Mouse (Mus musculus) regulatory T cell (primary cell): ENCODE data around the gene Ttc28.

ENCODE experiments used
- in situ Hi-C: fragments of 300-600 bp; cut with MboI, MseI; formaldehyde crosslinking; loops from one replicate; pipeline ENCODE4 v1.15.1; 2025; ENCODE audit warnings: high pct_unique_total_duplicates

Ttc28 gene

GRCm38 (mm10) chr5:111161146-111161930, 281.7 kb downstream of the Ttc28 start:
- in situ Hi-C loops, result no loop called here

GRCm38 (mm10) chr5:111162857-111163256, 283.3 kb downstream of the Ttc28 start:
- in situ Hi-C loops, result no loop called here

DNA sequence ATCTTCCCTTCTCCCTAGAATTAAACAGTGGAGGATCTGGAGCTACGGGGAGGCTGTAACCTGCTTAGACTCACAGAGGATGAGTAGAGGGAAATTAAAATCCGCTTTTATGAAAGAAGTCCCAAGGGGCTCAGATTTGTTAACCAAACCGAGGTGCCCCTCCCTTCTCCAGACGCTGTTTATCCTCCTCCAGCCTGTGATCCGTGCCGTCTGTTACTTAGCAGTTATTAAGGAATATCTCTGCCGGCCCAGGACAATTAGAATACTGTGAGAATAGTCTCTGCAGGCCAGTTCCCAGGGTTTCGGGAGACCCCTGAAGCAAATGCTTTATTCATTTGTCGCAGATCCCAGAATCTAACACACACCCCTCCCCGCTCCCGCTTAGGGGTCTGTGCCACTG, 283.8 kb downstream of the Ttc28 start:
- in situ Hi-C loops, result no loop called here

GRCm38 (mm10) chr5:111164348-111164920, 284.8 kb downstream of the Ttc28 start:
- in situ Hi-C loops, result no loop called here

GRCm38 (mm10) chr5:111170383-111170782, 290.8 kb downstream of the Ttc28 start:
- in situ Hi-C loops, result no loop called here

GRCm38 (mm10) chr5:111175410-111175809, 295.8 kb downstream of the Ttc28 start:
- in situ Hi-C loops, result loop anchor here (25.0 kb wide), 1 partner anchor 1937 kb away; no protein-coding TSS in a partner anchor

GRCm38 (mm10) chr5:111175842-111176241, 296.2 kb downstream of the Ttc28 start:
- in situ Hi-C loops, result loop anchor here (25.0 kb wide), 1 partner anchor 1936 kb away; no protein-coding TSS in a partner anchor

GRCm38 (mm10) chr5:111176441-111176840, 296.8 kb downstream of the Ttc28 start:
- in situ Hi-C loops, result loop anchor here (25.0 kb wide), 1 partner anchor 1936 kb away; no protein-coding TSS in a partner anchor

- in situ Hi-C loops, result loop anchor here (25.0 kb wide), 1 partner anchor 1934 kb away; no protein-coding TSS in a partner anchor
These were observed 298.9 kb downstream of the Ttc28 start for GRCm38 (mm10) chr5:111178324-111179076.

- in situ Hi-C loops, result loop anchor here (25.0 kb wide), 1 partner anchor 1933 kb away; no protein-coding TSS in a partner anchor
These were observed 300.0 kb downstream of the Ttc28 start for GRCm38 (mm10) chr5:111179651-111180050.

DNA sequence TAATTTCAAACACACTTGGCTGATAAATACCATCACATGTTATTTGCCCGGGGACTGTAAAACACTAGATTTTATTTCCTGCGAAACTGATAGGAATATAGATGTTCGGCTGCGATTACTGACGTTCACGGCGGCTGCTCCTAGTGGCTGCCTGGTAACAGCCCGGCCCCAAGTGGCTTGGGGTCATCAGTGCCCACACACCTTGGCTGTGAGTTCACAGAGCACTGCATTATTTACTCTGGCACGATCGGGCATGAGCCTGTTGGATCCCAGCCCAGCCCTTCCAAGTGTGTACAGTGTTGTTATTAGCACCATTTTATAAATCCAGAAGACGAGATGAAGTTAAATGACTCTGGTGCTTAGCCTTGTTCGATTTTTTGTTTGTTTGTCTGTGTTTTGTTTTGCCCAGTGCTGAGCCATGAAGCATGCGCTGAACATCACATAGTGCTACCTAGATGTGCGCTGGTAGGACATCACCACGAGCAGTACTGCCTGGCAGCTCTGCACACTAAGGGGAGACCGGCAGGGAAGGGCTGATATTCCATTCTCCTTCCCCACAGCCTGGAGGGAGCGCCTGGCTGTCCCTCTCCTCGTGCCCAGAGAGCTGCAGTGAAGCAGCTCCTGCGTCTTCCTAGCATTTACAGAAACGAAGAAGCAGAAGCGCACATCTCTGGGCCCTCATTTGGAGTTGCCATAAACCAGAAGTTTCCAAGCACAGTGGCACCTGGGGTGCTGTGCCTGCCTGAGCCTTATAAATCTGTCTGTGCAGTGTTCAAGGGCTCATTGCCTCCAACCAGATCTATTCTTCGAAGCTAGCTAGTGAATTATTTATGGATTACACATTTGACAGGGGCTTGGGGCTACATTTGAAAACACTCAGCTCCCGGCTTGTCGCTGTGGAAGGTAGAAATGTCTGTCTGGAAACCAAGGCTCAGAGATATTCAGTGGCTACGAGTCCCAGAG, 300.8 kb downstream of the Ttc28 start:
- in situ Hi-C loops, result loop anchor here (25.0 kb wide), 1 partner anchor 1932 kb away; no protein-coding TSS in a partner anchor

DNA sequence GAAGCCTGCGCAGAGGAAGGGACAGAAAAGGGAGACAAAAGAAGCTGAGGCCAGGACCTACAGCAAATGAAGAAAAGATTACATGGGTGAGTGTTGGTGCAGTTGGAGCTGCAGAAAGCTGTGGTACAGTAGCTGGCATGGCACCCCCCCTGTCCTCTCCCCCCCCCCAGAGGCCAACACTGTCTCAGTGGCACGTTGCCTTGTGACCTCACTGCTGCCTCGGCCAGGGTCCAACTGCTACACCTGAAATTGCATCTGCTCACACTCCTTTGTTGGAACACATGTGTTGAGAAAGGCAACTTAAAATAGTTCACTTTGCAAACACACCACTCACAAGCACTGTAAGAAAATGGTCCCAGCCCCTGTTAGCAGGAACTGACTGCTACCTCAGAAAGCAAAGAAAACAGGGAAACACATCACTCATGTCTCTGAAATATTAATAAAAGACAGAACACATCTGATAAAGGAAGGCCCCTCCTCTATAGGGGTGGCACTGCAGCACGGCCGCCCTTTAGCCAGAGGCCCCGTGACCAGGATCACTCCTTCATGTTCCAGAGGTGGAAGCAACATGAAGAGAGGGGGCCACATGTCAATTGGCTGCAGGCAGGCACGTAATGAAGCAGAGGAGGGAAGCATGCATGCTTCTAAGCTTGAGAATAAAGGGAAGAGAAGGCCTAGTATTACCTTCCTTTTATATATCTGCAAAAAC, 301.8 kb downstream of the Ttc28 start:
- in situ Hi-C loops, result loop anchor here (25.0 kb wide), 1 partner anchor 1931 kb away; no protein-coding TSS in a partner anchor

GRCm38 (mm10) chr5:111186600-111186999, 307.0 kb downstream of the Ttc28 start:
- in situ Hi-C loops, result loop anchor here (25.0 kb wide), 1 partner anchor 1926 kb away; no protein-coding TSS in a partner anchor

DNA sequence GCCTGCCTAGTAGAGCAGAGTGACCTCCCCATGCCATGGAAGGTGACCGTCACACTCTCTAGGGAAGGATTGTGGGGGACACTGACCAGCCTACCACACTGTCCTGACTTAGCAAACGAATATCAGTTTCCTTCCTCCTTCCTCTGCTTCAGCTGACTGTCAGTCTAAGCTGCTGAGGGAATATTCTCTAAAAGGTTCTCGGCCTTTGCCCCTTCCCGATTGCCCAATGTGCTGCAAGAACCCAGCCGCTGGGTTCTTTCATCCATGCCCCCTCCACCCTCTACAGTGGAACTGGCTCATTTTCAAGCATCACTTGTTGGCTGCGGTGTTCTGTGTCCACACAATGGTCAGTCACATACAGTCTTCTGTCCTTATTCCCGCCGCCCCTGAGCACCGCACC, 312.4 kb downstream of the Ttc28 start:
- in situ Hi-C loops, result loop anchor here (10.0 to 25.0 kb wide), 2 partner anchors 1007 to 1920 kb away; no protein-coding TSS in a partner anchor

DNA sequence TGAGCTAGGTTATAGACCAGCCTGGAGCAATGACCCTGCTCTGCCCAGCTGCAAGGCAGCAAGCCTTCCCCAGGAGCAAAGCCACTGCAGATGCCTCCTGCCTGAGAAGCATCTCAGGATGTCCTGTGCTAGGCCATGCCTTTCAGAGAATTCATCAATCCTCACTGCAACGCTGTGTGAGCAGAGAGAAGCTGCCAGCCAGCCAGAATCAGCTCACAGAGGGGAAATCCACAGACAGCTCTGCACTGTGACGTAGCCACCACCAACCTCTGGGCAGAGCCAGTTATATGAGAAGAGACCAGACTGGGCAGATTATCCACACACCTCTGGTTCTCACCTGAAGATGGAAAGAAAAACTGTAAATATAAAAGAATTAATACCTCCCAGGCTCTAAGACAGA, 315.2 kb downstream of the Ttc28 start:
- in situ Hi-C loops, result loop anchor here (10.0 to 25.0 kb wide), 2 partner anchors 1010 to 1917 kb away; no protein-coding TSS in a partner anchor

- in situ Hi-C loops, result loop anchor here (10.0 to 25.0 kb wide), 2 partner anchors 1011 to 1917 kb away; no protein-coding TSS in a partner anchor
These were observed 316.2 kb downstream of the Ttc28 start for GRCm38 (mm10) chr5:111195488-111196485.

GRCm38 (mm10) chr5:111197727-111198126, 318.1 kb downstream of the Ttc28 start:
- in situ Hi-C loops, result loop anchor here (10.0 to 25.0 kb wide), 2 partner anchors 1013 to 1915 kb away; no protein-coding TSS in a partner anchor

- in situ Hi-C loops, result loop anchor here (10.0 kb wide), 1 partner anchor 716 kb away; no protein-coding TSS in a partner anchor
These were observed 320.7 kb downstream of the Ttc28 start for GRCm38 (mm10) chr5:111200167-111200840.
